Mouse (Mus musculus) CH12.LX (cell line): Measurements from ENCODE around the gene Gm44502. TPM values are rescaled to one million over a fixed set of nuclear protein-coding genes. Genes with fewer than 3 reads are reported as not detected.

Source experiments
- DNase-seq: peaks from one replicate; pipeline ENCODE4 v3.0.0-alpha.2; 2013; ENCODE audit errors: extremely low read depth
- H3K27ac ChIP-seq: 2 replicates; pipeline ENCODE4 v1.5.1; 2012; ENCODE audit warnings: low read depth, mild to moderate bottlenecking, control low read depth, moderate library complexity; ENCODE audit not compliant: insufficient read depth
- H3K27me3 ChIP-seq: replicated peaks from 2 replicates; pipeline ENCODE3; 2012; ENCODE audit warnings: inconsistent platforms
- H3K36me3 ChIP-seq, 2 experiments: replicated peaks in 1 of 2; 2 replicates each; pipeline versions ENCODE3 to v1.6.1; 2012; ENCODE audit warnings: inconsistent platforms in 1 of 2, low read length in 1 of 2, mild to moderate bottlenecking in 1 of 2, mixed read lengths in 1 of 2, moderate library complexity in 1 of 2; ENCODE audit not compliant: control insufficient read depth in 1 of 2, insufficient read depth in 1 of 2
- H3K4me1 ChIP-seq, 2 experiments: 2 replicates each; pipeline ENCODE4 v1.6.1; 2012; ENCODE audit warnings: inconsistent platforms in 1 of 2, moderate library complexity in 1 of 2; ENCODE audit not compliant: insufficient read depth in 2 of 2, control insufficient read depth in 1 of 2
- H3K4me2 ChIP-seq: 2 replicates; pipeline ENCODE4 v1.6.1; 2012; ENCODE audit warnings: low read depth, mild to moderate bottlenecking, control low read depth; ENCODE audit not compliant: poor library complexity, insufficient read depth, severe bottlenecking
- H3K4me3 ChIP-seq, 3 experiments: fragments of 150-350 bp in 1 of 3; sonication (generic) in 1 of 3; replicated peaks in 1 of 3; 2 replicates each; pipeline versions ENCODE3 to v1.5.1; 2011 to 2012; ENCODE audit warnings: low read depth in 2 of 3, low read length in 2 of 3, mild to moderate bottlenecking in 2 of 3, moderate library complexity in 2 of 3, control low read depth in 1 of 3, improper control_type of control experiment in 1 of 3, inconsistent platforms in 1 of 3, mixed read lengths in 1 of 3; ENCODE audit not compliant: poor library complexity in 1 of 3
- H3K79me2 ChIP-seq: replicated peaks from 2 replicates; pipeline ENCODE4 v1.6.1; 2012; ENCODE audit warnings: mild to moderate bottlenecking, moderate library complexity; ENCODE audit not compliant: control insufficient read depth, poor library complexity, insufficient read depth, severe bottlenecking; ENCODE audit errors: extremely low read depth
- H3K9ac ChIP-seq: 2 replicates; pipeline ENCODE4 v1.6.1; 2012; ENCODE audit warnings: low read depth, mild to moderate bottlenecking, control low read depth, moderate library complexity; ENCODE audit not compliant: insufficient read depth
- H3K9me3 ChIP-seq: replicated peaks from 2 replicates; pipeline ENCODE3; 2012; ENCODE audit warnings: low read length, inconsistent platforms, mixed read lengths
- BHLHE40 ChIP-seq: IDR thresholded peaks from 2 replicates; pipeline ENCODE4 v1.6.1; 2011; ENCODE audit warnings: mild to moderate bottlenecking, low read depth, low read length, improper control_type of control experiment
- ELF1 ChIP-seq: IDR thresholded peaks from 2 replicates; pipeline ENCODE4 v1.6.1; 2014; ENCODE audit warnings: low read depth, mild to moderate bottlenecking, inconsistent platforms, low read length, improper control_type of control experiment
- EP300 ChIP-seq: IDR thresholded peaks from 2 replicates; pipeline ENCODE4 v1.6.1; 2011; ENCODE audit warnings: low read length, improper control_type of control experiment
- ETS1 ChIP-seq: conservative IDR thresholded peaks from 2 replicates; pipeline ENCODE4 v1.6.1; 2012; ENCODE audit warnings: low read depth, mild to moderate bottlenecking, inconsistent platforms, low read length, improper control_type of control experiment, moderate library complexity
- JUND ChIP-seq: conservative IDR thresholded peaks from 2 replicates; pipeline ENCODE4 v1.6.1; 2011; ENCODE audit warnings: low read depth, low read length, improper control_type of control experiment
- KAT2A ChIP-seq: IDR thresholded peaks from 2 replicates; pipeline ENCODE4 v1.6.1; 2012; ENCODE audit warnings: low read length, improper control_type of control experiment, inconsistent platforms; ENCODE audit not compliant: insufficient replicate concordance
- MAX ChIP-seq: IDR thresholded peaks from 2 replicates; pipeline ENCODE4 v1.6.1; 2011; ENCODE audit warnings: low read length, improper control_type of control experiment
- PAX5 ChIP-seq: IDR thresholded peaks from 2 replicates; pipeline ENCODE4 v1.6.1; 2012; ENCODE audit warnings: low read length, inconsistent platforms, mixed read lengths
- RCOR1 ChIP-seq: conservative IDR thresholded peaks from 2 replicates; pipeline ENCODE4 v1.6.1; 2012; ENCODE audit warnings: low read depth, mild to moderate bottlenecking, inconsistent platforms, low read length, improper control_type of control experiment
- SMC3 ChIP-seq: IDR thresholded peaks from 2 replicates; pipeline ENCODE4 v1.6.1; 2011; ENCODE audit warnings: low read depth, low read length, improper control_type of control experiment
- ZKSCAN1 ChIP-seq: IDR thresholded peaks from 2 replicates; pipeline ENCODE4 v1.6.1; 2012; ENCODE audit warnings: low read depth, inconsistent platforms, low read length, improper control_type of control experiment, borderline replicate concordance
- dilution Hi-C: fragments of 300-500 bp; cut with MboI; formaldehyde crosslinking; loops from 2 replicates; pipeline ENCODE4 v1.14.3; 2020; ENCODE audit warnings: low sequenced_read_pairs; ENCODE audit not compliant: extremely low pct_unique_long_range_greater_than_20kb, extremely low pct_ligation_motif_present
- in situ Hi-C: fragments of 300-500 bp; cut with MboI; formaldehyde crosslinking; loops from 3 replicates; pipeline ENCODE4 v1.14.3; 2019; ENCODE audit warnings: low sequenced_read_pairs, low pct_ligation_motif_present, low pct_unique_long_range_greater_than_20kb, mixed read lengths
- polyA plus RNA-seq: library from polyadenylated mRNA; unstranded; fragments of >175 nt; gene quantifications from 2 replicates; pipeline ENCODE4 v1.2.1, GENCODE M21; 2012; ENCODE audit warnings: low read depth; ENCODE audit not compliant: insufficient read length
- total RNA-seq, 2 experiments: library from RNA; depleted of rRNA; stranded (reverse); fragments of 300-350 nt in 1 of 2; fragments of >200 nt in 1 of 2; gene quantifications; 2 replicates each; pipeline ENCODE4 v1.2.3; 2012 to 2014

Gene Gm44502
- total and polyA plus RNA-seq, 3 experiments: 0.13 to 0.15 TPM; not detected in 1

- no peak for DNase-seq
- peaks cover 62% of the 10 kb centered on the region for H3K27me3 ChIP-seq
- dilution Hi-C loops: no loop called here
Measured at GRCm38 (mm10) chr15:89455642-89456041, 26.1 kb upstream of the Gm44502 start.

GRCm38 (mm10) chr15:89454857-89455256 lies 25.4 kb upstream of the Gm44502 start:
- no peak for DNase-seq
- peaks cover 63% of the 10 kb centered on the region for H3K27me3 ChIP-seq
- H3K9ac ChIP-seq: no peak overlapping the region
- no peaks in the 10 kb centered on the region for H3K79me2 ChIP-seq
- H3K27ac ChIP-seq: no peak overlapping the region
- dilution Hi-C loops (no loop called here), in situ Hi-C loops (no loop called here)
- no peaks in the 10 kb centered on the region for H3K36me3 ChIP-seq
- TF ChIP-seq ELF1 (no peak), BHLHE40 (no peak), EP300 (no peak), JUND (no peak), ETS1 (no peak), PAX5 (no peak), RCOR1 (no peak), ZKSCAN1 (no peak)
- peaks cover 7% of the 10 kb centered on the region for H3K9me3 ChIP-seq
- H3K4me3 ChIP-seq: no peak overlapping the region
- H3K4me2 ChIP-seq: no peak overlapping the region
- peaks cover 3 to 5% of the 10 kb centered on the region in 2 experiments for H3K4me1 ChIP-seq

More at GRCm38 (mm10) chr15:89455642-89456041, 26.1 kb upstream of the Gm44502 start:
- H3K36me3 ChIP-seq: no peaks in the 10 kb centered on the region
- in situ Hi-C loops: no loop called here
- peaks cover 7% of the 10 kb centered on the region for H3K9me3 ChIP-seq
- no peak overlapping the region for H3K27ac ChIP-seq
- no peak overlapping the region for H3K4me3 ChIP-seq
- H3K9ac ChIP-seq: no peak overlapping the region
- H3K79me2 ChIP-seq: no peaks in the 10 kb centered on the region
- H3K4me2 ChIP-seq: no peak overlapping the region
- TF ChIP-seq SMC3: no peak
- no peak for TF ChIP-seq MAX
- no peak for TF ChIP-seq ELF1
- H3K4me1 ChIP-seq: peaks cover 3 to 5% of the 10 kb centered on the region in 2 experiments

DNA sequence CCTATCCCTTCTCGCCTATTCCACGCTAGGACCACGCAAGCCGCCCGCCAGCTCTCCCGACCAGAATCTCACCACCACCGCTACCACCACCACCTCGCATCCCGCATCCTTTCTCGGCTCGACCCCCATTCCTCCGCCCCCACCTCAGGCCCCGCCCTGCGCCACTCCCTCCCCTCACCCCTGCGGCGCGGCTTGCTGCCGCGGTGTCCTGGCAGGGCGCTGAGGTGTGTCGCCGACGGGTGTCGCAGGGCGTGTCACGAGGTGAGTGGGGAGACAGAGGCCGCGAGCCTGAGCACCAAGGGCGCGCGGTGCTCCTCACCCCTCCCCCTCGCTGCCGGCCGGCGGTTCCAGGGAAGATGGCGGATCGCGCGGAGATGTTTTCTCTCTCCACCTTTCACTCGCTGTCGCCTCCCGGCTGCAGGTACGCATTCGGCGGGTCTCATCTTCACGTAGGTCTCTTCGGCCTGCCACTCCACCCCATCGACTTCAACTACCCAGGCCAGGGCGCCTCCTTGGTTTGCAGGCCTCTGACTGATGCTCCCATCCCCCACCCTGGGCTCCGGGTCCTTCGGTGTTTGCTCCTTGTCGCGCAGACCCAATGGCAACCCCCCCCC lies 24.5 kb upstream of the Gm44502 start, which contains the start of gene Mapk8ip2:
Mapk8ip2 (plus strand) TSS at position 49 of the 614 bp plus-strand sequence.
- H3K36me3 ChIP-seq: no peaks in the 10 kb centered on the region
- H3K4me2 ChIP-seq: no peak within 1 kb of the TSS
- no peak for TF ChIP-seq KAT2A
- TF ChIP-seq, all 38 proteins: peak for 0
- no peak for DNase-seq
- H3K79me2 ChIP-seq: no peaks in the 10 kb centered on the region
- no peak within 1 kb of the TSS for H3K9ac ChIP-seq
- H3K27me3 ChIP-seq: peaks cover 65% of the 10 kb centered on the region
- no peak within 1 kb of the TSS for H3K27ac ChIP-seq
- dilution Hi-C loops (no loop called here), in situ Hi-C loops (no loop called here)
- H3K9me3 ChIP-seq: peaks cover 7% of the 10 kb centered on the region
- peaks cover 1 to 3% of the 10 kb centered on the region in 2 experiments for H3K4me1 ChIP-seq
- H3K4me3 ChIP-seq: no peak within 1 kb of the TSS
